Mouse (Mus musculus) G1E (cell line): ENCODE data around the gene Prdm8. TPM values are rescaled to one million over a fixed set of nuclear protein-coding genes. Genes with fewer than 3 reads are reported as not detected.

Source experiments
- ATAC-seq: 2 replicates; pipeline ENCODE4 v1.8.0; 2016; ENCODE audit warnings: mild to moderate bottlenecking; ENCODE audit not compliant: insufficient number of reproducible peaks, poor library complexity, low FRiP score, severe bottlenecking; ENCODE audit errors: extremely low read depth
- DNase-seq: peaks from one replicate; pipeline ENCODE4 v3.0.0; 2012; ENCODE audit warnings: low spot score
- H3K27me3 ChIP-seq: 2 replicates; pipeline ENCODE4 v1.6.1; 2012; ENCODE audit warnings: mild to moderate bottlenecking, low read length, inconsistent platforms; ENCODE audit not compliant: insufficient read depth
- H3K36me3 ChIP-seq: replicated peaks from 2 replicates; pipeline ENCODE3; 2012; ENCODE audit warnings: mild to moderate bottlenecking, inconsistent platforms
- H3K4me1 ChIP-seq: 2 replicates; pipeline ENCODE4 v1.6.1; 2012; ENCODE audit warnings: low read depth, low read length, inconsistent platforms, mixed read lengths; ENCODE audit not compliant: insufficient read depth
- H3K4me3 ChIP-seq: 2 replicates; pipeline ENCODE4 v1.5.1; 2012; ENCODE audit warnings: low read depth, mild to moderate bottlenecking, inconsistent platforms, low read length, moderate library complexity, mixed read lengths
- H3K9me3 ChIP-seq: replicated peaks from 2 replicates; pipeline ENCODE4 v1.6.1; 2012; ENCODE audit warnings: inconsistent platforms
- CTCF ChIP-seq: IDR thresholded peaks from 2 replicates; pipeline ENCODE4 v1.5.1; 2012; ENCODE audit warnings: low read depth, low read length, inconsistent platforms, mixed read lengths
- GATA1 ChIP-seq: IDR thresholded peaks from 2 replicates; pipeline ENCODE4 v1.6.1; 2012; ENCODE audit warnings: borderline replicate concordance, low read length, inconsistent platforms, mixed read lengths
- GATA2 ChIP-seq: IDR thresholded peaks from 2 replicates; pipeline ENCODE4 v1.6.1; 2012; ENCODE audit warnings: low read depth, low read length, inconsistent platforms, borderline replicate concordance
- POLR2AphosphoS5 ChIP-seq: IDR thresholded peaks from 2 replicates; pipeline ENCODE4 v1.6.1; 2012; ENCODE audit warnings: low read depth, low read length, inconsistent platforms; ENCODE audit not compliant: insufficient replicate concordance
- TAL1 ChIP-seq: conservative IDR thresholded peaks from 2 replicates; pipeline ENCODE4 v1.6.1; 2012; ENCODE audit warnings: low read depth, low read length, inconsistent platforms, mixed read lengths
- polyA plus RNA-seq: library from polyadenylated mRNA; stranded (reverse); fragments of >175 nt; gene quantifications from 2 replicates; pipeline ENCODE4 v1.2.3, GENCODE M21; 2012
- total RNA-seq, 2 experiments: library from RNA; stranded (forward) in 1 of 2; stranded (reverse) in 1 of 2; fragments of 200-1000 nt in 1 of 2; fragments of >200 nt in 1 of 2; fragmentation: Nextera tagmentation in 1 of 2; gene quantifications; 2 replicates each; pipeline ENCODE4 v1.2.3; 2014 to 2017

The Prdm8 gene
- total and polyA plus RNA-seq, 3 experiments, result not detected

GRCm38 (mm10) chr5:98168356-98169285 is 1.6 kb downstream of the Prdm8 start:
- H3K27me3 ChIP-seq, result no peaks in the 10 kb centered on the region

GRCm38 (mm10) chr5:98169376-98170351 is 2.7 kb downstream of the Prdm8 start:
- DNase-seq (no peak), ATAC-seq (no peak)
- no peak overlapping the region for H3K4me3 ChIP-seq
- no peaks in the 10 kb centered on the region for H3K4me1 ChIP-seq
- TF ChIP-seq CTCF (no peak), GATA2 (no peak), TAL1 (no peak), POLR2AphosphoS5 (no peak), GATA1 (no peak)
- no peaks in the 10 kb centered on the region for H3K27me3 ChIP-seq
- H3K36me3 ChIP-seq, result no peaks in the 10 kb centered on the region
- H3K9me3 ChIP-seq, result peaks cover 59% of the 10 kb centered on the region

More at GRCm38 (mm10) chr5:98168356-98169285, 1.6 kb downstream of the Prdm8 start:
- ATAC-seq, result no peak
- Histone ChIP-seq H3K4me3 (no peak overlapping the region), H3K9me3 (peaks cover 59% of the 10 kb centered on the region), H3K36me3 (no peaks in the 10 kb centered on the region), H3K4me1 (no peaks in the 10 kb centered on the region)
- TF ChIP-seq CTCF (no peak), GATA1 (no peak), TAL1 (no peak), GATA2 (no peak), POLR2AphosphoS5 (no peak)
- no peak for DNase-seq

GRCm38 (mm10) chr5:98171651-98172230 is 4.7 kb downstream of the Prdm8 start:
- ATAC-seq (no peak), DNase-seq (no peak)
- H3K9me3 ChIP-seq, result peaks cover 56% of the 10 kb centered on the region
- H3K4me1 ChIP-seq, result no peaks in the 10 kb centered on the region
- H3K27me3 ChIP-seq, result no peaks in the 10 kb centered on the region
- TF ChIP-seq TAL1, result no peak
- TF ChIP-seq GATA1, result no peak
- TF ChIP-seq GATA2, result no peak
- TF ChIP-seq CTCF, result no peak
- TF ChIP-seq POLR2AphosphoS5, result no peak
- H3K36me3 ChIP-seq, result no peaks in the 10 kb centered on the region
- H3K4me3 ChIP-seq, result no peak overlapping the region

GRCm38 (mm10) chr5:98172502-98173181 is 5.6 kb downstream of the Prdm8 start:
- Histone ChIP-seq H3K9me3 (peaks cover 47% of the 10 kb centered on the region), H3K36me3 (no peaks in the 10 kb centered on the region), H3K4me3 (no peak overlapping the region), H3K27me3 (no peaks in the 10 kb centered on the region), H3K4me1 (no peaks in the 10 kb centered on the region)
- DNase-seq, result no peak
- TF ChIP-seq GATA2 (no peak), TAL1 (no peak), GATA1 (no peak), POLR2AphosphoS5 (no peak), CTCF (no peak)
- no peak for ATAC-seq

- H3K27me3 ChIP-seq, result no peaks in the 10 kb centered on the region
- TF ChIP-seq CTCF (no peak), GATA2 (no peak), POLR2AphosphoS5 (no peak), GATA1 (no peak), TAL1 (no peak)
- ATAC-seq, result no peak
Measured at GRCm38 (mm10) chr5:98173694-98174093, 6.7 kb downstream of the Prdm8 start.

GRCm38 (mm10) chr5:98179606-98180005 is 12.6 kb downstream of the Prdm8 start:
- H3K4me1 ChIP-seq, result no peaks in the 10 kb centered on the region
- TF ChIP-seq GATA2 (no peak), CTCF (no peak), GATA1 (no peak), POLR2AphosphoS5 (no peak), TAL1 (no peak)
- peaks cover 40% of the 10 kb centered on the region for H3K9me3 ChIP-seq
- H3K36me3 ChIP-seq, result no peaks in the 10 kb centered on the region
- no peak overlapping the region for H3K4me3 ChIP-seq
- no peaks in the 10 kb centered on the region for H3K27me3 ChIP-seq
- DNase-seq (no peak), ATAC-seq (no peak)

More at GRCm38 (mm10) chr5:98173694-98174093, 6.7 kb downstream of the Prdm8 start:
- no peak overlapping the region for H3K4me3 ChIP-seq
- peaks cover 36% of the 10 kb centered on the region for H3K9me3 ChIP-seq
- no peaks in the 10 kb centered on the region for H3K4me1 ChIP-seq
- no peaks in the 10 kb centered on the region for H3K36me3 ChIP-seq
- no peak for DNase-seq
